Mouse (Mus musculus) spleen, adult 18-20 months (tissue): ENCODE measurements at regions not wholly inside any gene's neighbourhood (a gene's known extent, or its start where the extent isn't known, plus 50 kb on each side); places are given as distances from the start of the nearest gene placed in this dataset.

Experiments used
- DNase-seq, 2 experiments: peaks; one replicate each; pipeline ENCODE4 v3.0.0; 2022; ENCODE audit warnings: mixed read lengths in 2 of 2

DNA sequence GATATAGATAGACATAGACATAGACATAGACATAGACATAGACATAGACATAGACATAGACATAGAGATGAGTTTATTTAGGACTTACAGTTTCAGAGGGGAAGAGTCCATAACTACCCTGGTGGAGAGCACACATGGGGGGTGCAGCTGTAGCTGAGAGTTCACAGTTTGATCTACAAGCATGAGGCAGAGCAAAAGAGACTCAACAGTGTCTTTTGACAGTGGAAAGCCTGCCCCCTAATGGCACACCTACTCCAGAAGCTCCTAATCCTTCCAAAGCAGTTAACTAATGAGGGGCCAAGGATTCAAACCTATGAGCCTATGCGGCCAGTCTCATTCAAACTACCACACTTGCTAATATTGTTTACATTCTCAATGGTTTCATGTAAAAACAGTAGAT is 487.2 kb upstream of the Pkn2 start:
- no peak for DNase-seq

DNA sequence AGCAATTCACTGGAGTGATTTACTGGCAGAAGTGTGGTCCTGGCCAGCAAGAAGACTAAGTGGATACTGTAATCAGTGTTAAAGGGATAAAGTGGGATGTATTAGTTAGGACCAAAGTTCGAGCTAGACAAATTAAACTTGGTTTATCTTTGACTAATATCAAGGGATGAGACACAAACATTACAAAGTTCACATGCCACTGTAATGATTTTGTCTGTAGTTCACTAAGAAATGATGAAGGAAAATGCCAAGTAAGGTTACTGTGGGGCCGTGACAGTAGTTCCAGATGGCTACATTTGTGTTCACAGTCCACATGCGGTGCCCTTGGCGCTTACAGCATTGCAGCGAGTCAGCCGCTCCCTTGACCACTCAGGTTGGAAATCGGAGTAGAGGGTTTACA is 458.2 kb upstream of the Pkn2 start:
- DNase-seq = no peak

DNA sequence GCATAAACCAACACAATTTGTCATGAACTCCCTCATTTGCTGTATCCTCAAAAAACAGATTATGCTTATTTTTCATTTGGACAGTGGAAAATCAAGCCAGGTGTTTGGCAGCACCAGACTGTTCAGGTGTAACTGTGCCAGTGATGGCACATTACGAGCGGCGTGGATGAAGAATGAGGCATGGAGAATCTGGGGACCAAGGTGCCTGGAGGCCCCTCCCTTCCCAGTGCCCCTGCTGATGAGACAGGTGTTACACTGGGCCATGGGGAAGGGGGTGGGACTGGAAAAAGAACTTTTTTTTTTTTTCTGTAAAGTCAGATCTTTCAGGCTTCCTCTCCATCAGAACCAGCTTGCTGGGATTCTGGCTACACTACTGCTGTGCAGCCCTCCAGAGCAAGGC is 451.5 kb upstream of the Pkn2 start:
- DNase-seq = no peak

GRCm38 (mm10) chr3:143328521-143328920 is 446.7 kb upstream of the Pkn2 start:
- no peak for DNase-seq

DNA sequence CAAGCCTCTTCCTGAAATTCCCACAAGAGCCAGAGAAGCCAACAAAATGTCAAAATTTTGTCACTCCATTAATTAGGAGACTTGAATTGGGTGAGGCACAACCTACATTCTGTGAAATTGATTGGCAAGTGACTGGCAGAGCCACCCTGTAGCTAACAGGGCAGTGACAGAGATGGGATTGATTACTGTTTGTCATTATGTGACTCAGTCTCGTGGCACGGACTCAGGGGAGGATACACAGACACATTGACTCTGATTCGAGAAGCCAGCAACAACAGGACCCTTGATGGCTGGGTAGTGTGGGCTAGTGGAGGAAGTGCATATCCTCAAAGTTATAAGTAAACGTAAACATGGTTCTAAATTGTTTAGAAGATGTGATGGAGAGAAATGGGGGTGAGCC is 445.8 kb upstream of the Pkn2 start:
- DNase-seq = no peak

DNA sequence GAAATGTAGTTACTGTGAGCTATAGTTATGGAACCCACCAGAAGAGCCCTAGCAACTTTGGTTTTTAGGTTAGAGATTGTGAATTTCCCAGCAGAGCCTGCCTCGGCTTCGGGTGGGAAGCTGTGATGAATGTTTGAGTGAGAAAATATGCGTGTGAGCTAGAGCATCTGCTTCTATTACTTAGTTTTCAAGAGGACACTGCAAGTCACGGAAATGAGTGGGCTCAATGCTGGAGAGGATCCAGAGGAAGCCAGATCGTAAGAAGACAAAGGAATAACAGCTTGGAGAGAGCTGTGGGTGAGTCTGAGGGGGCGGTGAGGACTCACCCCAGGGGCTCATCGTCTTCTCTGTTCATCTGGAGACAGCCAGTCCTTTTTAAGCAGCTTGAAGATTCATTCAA is 434.7 kb upstream of the Pkn2 start:
- no peak for DNase-seq

- no peak for DNase-seq
Measured at GRCm38 (mm10) chr3:143291793-143292192, 410.0 kb upstream of the Pkn2 start.

GRCm38 (mm10) chr3:143264132-143264531 is 382.3 kb upstream of the Pkn2 start:
- no peak for DNase-seq

GRCm38 (mm10) chr3:143252643-143253042 is 370.8 kb upstream of the Pkn2 start:
- no peak for DNase-seq

DNA sequence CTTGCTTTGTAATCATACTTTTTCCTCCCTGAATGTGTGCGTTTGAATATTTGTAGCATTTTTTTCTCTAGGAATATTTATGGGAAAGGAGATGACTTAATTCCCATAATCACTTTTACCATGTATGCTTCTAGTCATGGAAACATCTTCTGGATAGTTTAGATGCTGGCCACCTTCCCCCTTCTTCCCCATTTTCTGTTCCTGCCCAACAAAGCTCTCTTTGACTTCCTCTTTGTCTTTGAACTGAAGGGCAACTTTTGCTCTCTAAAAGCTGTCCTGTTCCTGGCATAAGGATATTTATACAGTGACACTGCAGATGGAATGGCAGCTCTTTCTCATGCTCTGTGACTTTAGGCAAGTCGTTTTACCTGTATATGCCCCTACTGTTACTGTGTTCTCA is 370.2 kb upstream of the Pkn2 start:
- DNase-seq = no peak

- DNase-seq = no peak
Measured at GRCm38 (mm10) chr3:143242691-143243090, 360.9 kb upstream of the Pkn2 start.

- no peak for DNase-seq
Measured at GRCm38 (mm10) chr3:143240545-143241383, 359.0 kb upstream of the Pkn2 start.

DNA sequence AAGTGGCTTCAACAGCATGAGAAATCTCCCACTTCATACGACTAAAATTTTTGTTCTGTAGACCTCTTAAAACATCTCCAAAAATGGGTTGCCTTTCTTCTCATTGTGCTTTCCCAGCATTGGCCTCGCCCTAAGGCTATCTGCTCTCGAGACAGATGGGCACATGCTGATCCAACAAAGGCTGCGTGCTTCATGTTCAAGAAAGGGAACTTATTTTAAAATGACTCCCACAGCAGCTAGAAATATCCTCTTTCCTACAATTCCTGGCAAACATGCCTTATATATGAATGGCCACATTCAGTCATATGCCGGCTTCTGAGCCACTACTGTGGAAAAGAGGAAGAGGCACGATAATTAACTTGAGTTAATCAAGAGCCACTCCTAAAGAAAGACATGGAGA is 356.7 kb upstream of the Pkn2 start:
- DNase-seq = no peak

GRCm38 (mm10) chr3:143223999-143224729 is 342.4 kb upstream of the Pkn2 start:
- no peak for DNase-seq

DNA sequence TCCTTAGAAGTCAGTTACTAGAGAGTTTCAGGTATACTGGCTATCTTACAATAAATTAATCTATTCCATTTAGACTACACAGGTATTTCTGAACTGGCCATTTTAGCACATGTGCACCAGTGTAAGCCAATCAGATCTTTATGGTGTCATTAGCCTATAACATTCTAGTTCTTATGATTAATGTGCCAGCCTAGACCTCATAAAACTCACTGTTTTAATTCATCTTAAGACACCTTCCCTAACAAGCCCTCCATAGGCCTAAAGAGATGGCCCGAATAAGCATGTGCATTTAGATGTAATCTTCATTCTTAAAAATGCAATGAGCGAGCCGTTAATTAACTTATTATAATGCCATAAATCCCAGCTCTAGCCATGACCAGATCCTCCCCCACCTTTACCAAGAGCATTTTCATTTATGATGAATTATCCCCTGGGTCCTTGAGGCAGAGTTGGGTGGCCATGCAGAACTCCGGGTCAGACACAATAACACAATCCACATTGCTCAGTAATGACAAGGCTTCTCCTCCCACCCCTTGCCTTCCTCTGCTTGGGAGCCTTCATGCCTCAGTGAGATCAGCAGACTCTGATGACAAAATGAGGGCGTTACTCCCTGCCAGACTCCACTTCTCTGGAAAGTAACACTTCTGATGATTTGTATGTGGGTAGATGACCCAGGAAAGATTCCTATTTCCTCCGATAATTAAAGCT is 311.6 kb upstream of the Pkn2 start:
- DNase-seq = no peak

GRCm38 (mm10) chr3:143188931-143189330 is 307.1 kb upstream of the Pkn2 start:
- no peak for DNase-seq

- DNase-seq = no peak
Measured at GRCm38 (mm10) chr3:143173971-143174370, 292.2 kb upstream of the Pkn2 start.

DNA sequence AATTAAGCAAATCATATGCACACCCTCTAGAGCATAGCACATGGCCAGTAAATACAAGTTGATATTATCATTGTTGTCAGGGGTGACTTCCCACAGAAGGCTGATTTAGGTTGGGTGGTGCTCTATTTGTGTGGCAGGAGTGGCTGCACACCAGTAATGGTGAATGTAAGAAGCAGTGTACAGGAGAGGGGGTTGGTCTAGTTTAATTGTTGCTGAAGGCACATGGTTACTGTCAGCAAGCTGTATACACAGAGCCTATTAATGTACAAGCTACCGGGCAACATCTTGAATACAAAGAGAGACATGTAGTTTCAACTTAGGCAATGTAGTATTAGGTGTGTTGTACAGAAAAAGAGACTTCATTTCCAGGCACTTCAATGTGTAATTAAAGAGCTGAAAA is 280.6 kb upstream of the Pkn2 start:
- DNase-seq = no peak

GRCm38 (mm10) chr3:143161993-143162392 is 280.2 kb upstream of the Pkn2 start:
- DNase-seq = no peak

GRCm38 (mm10) chr3:143158568-143158967 is 276.8 kb upstream of the Pkn2 start:
- no peak for DNase-seq

- DNase-seq = no peak
Measured at GRCm38 (mm10) chr3:143156733-143157524, 275.1 kb upstream of the Pkn2 start.

DNA sequence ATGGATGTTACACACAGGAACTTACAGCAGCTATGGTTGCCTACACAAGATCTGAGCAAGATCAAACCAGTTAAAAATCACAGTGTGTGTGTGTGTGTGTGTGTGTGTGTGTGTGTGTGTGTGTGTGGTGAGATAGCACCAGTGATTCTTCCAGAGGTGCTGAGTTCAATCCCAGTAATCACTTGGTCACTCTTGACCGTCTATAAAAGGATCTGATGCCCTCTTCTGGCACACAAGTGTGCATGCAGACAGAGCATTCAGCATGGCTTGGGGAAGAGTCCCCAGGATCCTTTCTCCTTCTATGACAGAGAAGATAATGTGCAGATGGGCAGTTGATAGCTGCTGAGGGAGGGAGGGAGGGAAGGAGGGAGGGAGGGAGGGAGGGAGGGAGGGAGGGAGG is 274.4 kb upstream of the Pkn2 start:
- no peak for DNase-seq

- no peak for DNase-seq
Measured at GRCm38 (mm10) chr3:143155556-143155955, 273.8 kb upstream of the Pkn2 start.
